Mouse (Mus musculus): ENCODE results near the gene Capn3. TPM values are rescaled to one million over a fixed set of nuclear protein-coding genes. Genes with fewer than 3 reads are reported as not detected.

Gene Capn3
- total and polyA plus RNA-seq, 2 experiments from 2014 or later, result 0.42 to 1.2 TPM

GRCm38 (mm10) chr2:120447306-120447705 lies 8.5 kb upstream of the Capn3 start:
- TF ChIP-seq CTCF (IDR thresholded peaks at IDR 0.05; ENCODE audit: low read depth), result no peak
- no peaks in the 10 kb centered on the region for H3K36me3 ChIP-seq (ENCODE audit: insufficient read depth, low read length)
- no peaks in the 10 kb centered on the region for H3K4me1 ChIP-seq (ENCODE audit: insufficient read depth, low read length)
- H3K4me2 ChIP-seq (ENCODE audit: low read depth, low read length), result no peak overlapping the region
- no peaks in the 10 kb centered on the region for H3K27me3 ChIP-seq (ENCODE audit: insufficient read depth, low read length)
- no peaks in the 10 kb centered on the region for H3K9me3 ChIP-seq (ENCODE audit: low read length)
- no peak overlapping the region for H3K9ac ChIP-seq (replicated peaks; ENCODE audit: low read length)
- H3K27ac ChIP-seq, result no peak overlapping the region
- 100% methylated on average over 1 of the region's 1 CpGs for WGBS
- no peak for DNase-seq (ENCODE audit: low spot score)
- no peak overlapping the region for H3K4me3 ChIP-seq (ENCODE audit: low read length)
- no peak for ATAC-seq

GRCm38 (mm10) chr2:120450724-120451123 lies 5.1 kb upstream of the Capn3 start:
- no peaks in the 10 kb centered on the region for H3K27me3 ChIP-seq (ENCODE audit: insufficient read depth, low read length)
- ATAC-seq, result no peak
- no peak for TF ChIP-seq CTCF (IDR thresholded peaks at IDR 0.05; ENCODE audit: low read depth)

GRCm38 (mm10) chr2:120452600-120452999 lies 3.2 kb upstream of the Capn3 start:
- Histone ChIP-seq H3K9me3 (ENCODE audit: low read length) (no peaks in the 10 kb centered on the region), H3K4me1 (ENCODE audit: insufficient read depth, low read length) (no peaks in the 10 kb centered on the region), H3K27ac (no peak overlapping the region), H3K4me2 (ENCODE audit: low read depth, low read length) (no peak overlapping the region), H3K4me3 (ENCODE audit: low read length) (no peak overlapping the region), H3K36me3 (ENCODE audit: insufficient read depth, low read length) (no peaks in the 10 kb centered on the region), H3K27me3 (ENCODE audit: insufficient read depth, low read length) (no peaks in the 10 kb centered on the region), H3K9ac (replicated peaks; ENCODE audit: low read length) (no peak overlapping the region)
- DNase-seq (ENCODE audit: low spot score) (no peak), ATAC-seq (no peak)
- no peak for TF ChIP-seq CTCF (IDR thresholded peaks at IDR 0.05; ENCODE audit: low read depth)
- WGBS, result 79% methylated on average over 4 of the region's 4 CpGs

More at GRCm38 (mm10) chr2:120450724-120451123, 5.1 kb upstream of the Capn3 start:
- Histone ChIP-seq H3K27ac (no peak overlapping the region), H3K9me3 (ENCODE audit: low read length) (no peaks in the 10 kb centered on the region), H3K9ac (replicated peaks; ENCODE audit: low read length) (no peak overlapping the region), H3K4me1 (ENCODE audit: insufficient read depth, low read length) (no peaks in the 10 kb centered on the region), H3K36me3 (ENCODE audit: insufficient read depth, low read length) (no peaks in the 10 kb centered on the region), H3K4me3 (ENCODE audit: low read length) (no peak overlapping the region), H3K4me2 (ENCODE audit: low read depth, low read length) (no peak overlapping the region)
- no peak for DNase-seq (ENCODE audit: low spot score)
- WGBS, result 72% methylated on average over 6 of the region's 6 CpGs

GRCm38 (mm10) chr2:120454987-120455386 lies 832 bp upstream of the Capn3 start:
- H3K27me3 ChIP-seq (ENCODE audit: insufficient read depth, low read length), result no peaks in the 10 kb centered on the region

GRCm38 (mm10) chr2:120460216-120460615 lies 4.4 kb downstream of the Capn3 start:
- H3K36me3 ChIP-seq (ENCODE audit: insufficient read depth, low read length), result no peaks in the 10 kb centered on the region

More at GRCm38 (mm10) chr2:120454987-120455386, 832 bp upstream of the Capn3 start:
- no peak overlapping the region for H3K27ac ChIP-seq
- no peak overlapping the region for H3K4me2 ChIP-seq (ENCODE audit: low read depth, low read length)
- no peaks in the 10 kb centered on the region for H3K36me3 ChIP-seq (ENCODE audit: insufficient read depth, low read length)
- no peaks in the 10 kb centered on the region for H3K4me1 ChIP-seq (ENCODE audit: insufficient read depth, low read length)
- TF ChIP-seq CTCF (IDR thresholded peaks at IDR 0.05; ENCODE audit: low read depth), result no peak
- ATAC-seq (no peak), DNase-seq (ENCODE audit: low spot score) (peak; percentile 3)
- 62% methylated on average over 2 of the region's 2 CpGs for WGBS
- no peaks in the 10 kb centered on the region for H3K9me3 ChIP-seq (ENCODE audit: low read length)
- H3K4me3 ChIP-seq (ENCODE audit: low read length), result no peak overlapping the region
- H3K9ac ChIP-seq (replicated peaks; ENCODE audit: low read length), result no peak overlapping the region

GRCm38 (mm10) chr2:120463328-120463727 lies 7.5 kb downstream of the Capn3 start:
- no peaks in the 10 kb centered on the region for H3K4me1 ChIP-seq (ENCODE audit: insufficient read depth, low read length)
- no peak overlapping the region for H3K4me2 ChIP-seq (ENCODE audit: low read depth, low read length)
- no peak for TF ChIP-seq CTCF (IDR thresholded peaks at IDR 0.05; ENCODE audit: low read depth)
- DNase-seq (ENCODE audit: low spot score) (no peak), ATAC-seq (no peak)
- H3K4me3 ChIP-seq (ENCODE audit: low read length), result no peak overlapping the region
- no peak overlapping the region for H3K9ac ChIP-seq (replicated peaks; ENCODE audit: low read length)
- H3K9me3 ChIP-seq (ENCODE audit: low read length), result no peaks in the 10 kb centered on the region
- no peaks in the 10 kb centered on the region for H3K27me3 ChIP-seq (ENCODE audit: insufficient read depth, low read length)
- no peaks in the 10 kb centered on the region for H3K36me3 ChIP-seq (ENCODE audit: insufficient read depth, low read length)
- 93% methylated on average over 7 of the region's 7 CpGs for WGBS
- H3K27ac ChIP-seq, result no peak overlapping the region

More at GRCm38 (mm10) chr2:120460216-120460615, 4.4 kb downstream of the Capn3 start:
- WGBS, result 90% methylated on average over 4 of the region's 4 CpGs
- no peak overlapping the region for H3K27ac ChIP-seq
- no peaks in the 10 kb centered on the region for H3K4me1 ChIP-seq (ENCODE audit: insufficient read depth, low read length)
- no peak for ATAC-seq
- H3K4me3 ChIP-seq (ENCODE audit: low read length), result no peak overlapping the region
- H3K9ac ChIP-seq (replicated peaks; ENCODE audit: low read length), result no peak overlapping the region
- H3K4me2 ChIP-seq (ENCODE audit: low read depth, low read length), result no peak overlapping the region
- H3K27me3 ChIP-seq (ENCODE audit: insufficient read depth, low read length), result no peaks in the 10 kb centered on the region
- no peaks in the 10 kb centered on the region for H3K9me3 ChIP-seq (ENCODE audit: low read length)
- no peak for TF ChIP-seq CTCF (IDR thresholded peaks at IDR 0.05; ENCODE audit: low read depth)
- DNase-seq (ENCODE audit: low spot score), result no peak

- TF ChIP-seq CTCF (IDR thresholded peaks at IDR 0.05; ENCODE audit: low read depth), result no peak
- DNase-seq (ENCODE audit: low spot score) (no peak), ATAC-seq (no peak)
- H3K4me3 ChIP-seq (ENCODE audit: low read length), result no peak overlapping the region
- H3K27me3 ChIP-seq (ENCODE audit: insufficient read depth, low read length), result no peaks in the 10 kb centered on the region
- H3K36me3 ChIP-seq (ENCODE audit: insufficient read depth, low read length), result no peaks in the 10 kb centered on the region
- H3K4me2 ChIP-seq (ENCODE audit: low read depth, low read length), result no peak overlapping the region
- no peaks in the 10 kb centered on the region for H3K4me1 ChIP-seq (ENCODE audit: insufficient read depth, low read length)
- H3K9ac ChIP-seq (replicated peaks; ENCODE audit: low read length), result no peak overlapping the region
- no peak overlapping the region for H3K27ac ChIP-seq
- H3K9me3 ChIP-seq (ENCODE audit: low read length), result no peaks in the 10 kb centered on the region
- WGBS, result 71% methylated on average over 8 of the region's 8 CpGs
These were observed 8.3 kb downstream of the Capn3 start for GRCm38 (mm10) chr2:120464091-120464490.
